Mouse (Mus musculus): ENCODE data around the gene Foxj3. TPM values are rescaled to one million over a fixed set of nuclear protein-coding genes. Genes with fewer than 3 reads are reported as not detected.

Gene Foxj3
- total and polyA plus RNA-seq, 3 experiments = 12.5 to 51.8 (median 27.0) TPM

DNA sequence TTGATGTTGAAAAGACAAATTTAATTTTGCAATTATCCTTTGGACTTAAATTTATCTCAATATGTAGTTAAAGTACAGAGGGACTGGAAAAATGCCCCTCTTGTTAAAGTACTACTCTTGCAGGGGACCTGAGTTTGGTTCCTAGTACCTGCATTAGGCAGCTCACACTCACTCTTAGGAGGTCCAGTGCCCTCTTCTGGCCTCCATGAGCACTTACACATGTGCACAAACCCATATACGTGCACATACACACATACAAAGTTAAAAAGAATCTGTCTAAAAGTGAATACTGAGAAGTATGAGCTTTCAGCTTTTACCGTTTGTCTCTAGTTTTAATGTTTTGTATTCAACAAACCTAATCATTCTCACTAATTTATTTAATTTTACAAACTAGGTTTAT is 51.2 kb downstream of the Foxj3 start:
- DNase-seq (ENCODE audit: low spot score) (no peak), ATAC-seq (ENCODE audit: extremely low read depth, insufficient number of reproducible peaks, low FRiP score, poor library complexity, severe bottlenecking) (no peak)
- Histone ChIP-seq H3K4me3 (ENCODE audit: low read depth, low read length) (no peak overlapping the region), H3K9me3 (replicated peaks) (no peaks in the 10 kb centered on the region), H3K27me3 (ENCODE audit: insufficient read depth, low read length) (no peaks in the 10 kb centered on the region), H3K4me1 (ENCODE audit: insufficient read depth, low read depth, low read length) (no peaks in the 10 kb centered on the region), H3K36me3 (replicated peaks) (peaks cover 38% of the 10 kb centered on the region)
- TF ChIP-seq TAL1 (conservative IDR thresholded peaks at IDR 0.05; ENCODE audit: low read depth, low read length) (no peak), GATA1 (IDR thresholded peaks at IDR 0.05; ENCODE audit: borderline replicate concordance, low read length) (no peak), CTCF (IDR thresholded peaks at IDR 0.05; ENCODE audit: low read depth, low read length) (no peak), GATA2 (IDR thresholded peaks at IDR 0.05; ENCODE audit: borderline replicate concordance, low read depth, low read length) (no peak), POLR2AphosphoS5 (IDR thresholded peaks at IDR 0.05; ENCODE audit: insufficient replicate concordance, low read depth, low read length) (no peak)

GRCm38 (mm10) chr4:119589423-119589822 is 52.6 kb downstream of the Foxj3 start:
- Histone ChIP-seq H3K36me3 (replicated peaks) (peaks cover 37% of the 10 kb centered on the region), H3K4me3 (ENCODE audit: low read depth, low read length) (no peak overlapping the region), H3K4me1 (ENCODE audit: insufficient read depth, low read depth, low read length) (no peaks in the 10 kb centered on the region), H3K27me3 (ENCODE audit: insufficient read depth, low read length) (no peaks in the 10 kb centered on the region), H3K9me3 (replicated peaks) (no peaks in the 10 kb centered on the region)
- DNase-seq (ENCODE audit: low spot score) = no peak
- ATAC-seq (ENCODE audit: extremely low read depth, insufficient number of reproducible peaks, low FRiP score, poor library complexity, severe bottlenecking) = no peak
- no peak for TF ChIP-seq GATA1 (IDR thresholded peaks at IDR 0.05; ENCODE audit: borderline replicate concordance, low read length)
- TF ChIP-seq GATA2 (IDR thresholded peaks at IDR 0.05; ENCODE audit: borderline replicate concordance, low read depth, low read length) = no peak
- no peak for TF ChIP-seq CTCF (IDR thresholded peaks at IDR 0.05; ENCODE audit: low read depth, low read length)
- no peak for TF ChIP-seq TAL1 (conservative IDR thresholded peaks at IDR 0.05; ENCODE audit: low read depth, low read length)
- TF ChIP-seq POLR2AphosphoS5 (IDR thresholded peaks at IDR 0.05; ENCODE audit: insufficient replicate concordance, low read depth, low read length) = no peak

DNA sequence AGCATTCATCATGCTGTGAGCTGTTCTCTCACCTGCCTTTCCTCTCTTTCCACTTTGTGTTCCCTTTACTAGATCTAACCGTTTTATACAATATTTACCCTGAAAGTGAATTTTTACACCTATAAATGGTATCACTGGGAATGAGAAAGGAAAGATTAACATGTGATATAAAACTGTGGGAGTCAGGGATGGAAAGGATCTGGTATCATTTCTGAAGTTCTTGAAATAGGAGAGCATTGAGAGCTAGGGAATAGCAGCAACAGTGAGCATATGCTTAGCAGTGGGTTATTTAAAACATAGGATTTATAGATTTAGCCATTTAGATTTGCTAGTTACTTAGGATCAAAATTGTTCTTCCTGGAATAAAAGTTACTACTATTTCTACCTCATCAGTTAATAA is 53.2 kb downstream of the Foxj3 start:
- Histone ChIP-seq H3K4me3 (ENCODE audit: low read depth, low read length) (no peak overlapping the region), H3K36me3 (replicated peaks) (peaks cover 34% of the 10 kb centered on the region), H3K27me3 (ENCODE audit: insufficient read depth, low read length) (no peaks in the 10 kb centered on the region), H3K4me1 (ENCODE audit: insufficient read depth, low read depth, low read length) (no peaks in the 10 kb centered on the region), H3K9me3 (replicated peaks) (no peaks in the 10 kb centered on the region)
- TF ChIP-seq TAL1 (conservative IDR thresholded peaks at IDR 0.05; ENCODE audit: low read depth, low read length) (no peak), GATA2 (IDR thresholded peaks at IDR 0.05; ENCODE audit: borderline replicate concordance, low read depth, low read length) (no peak), CTCF (IDR thresholded peaks at IDR 0.05; ENCODE audit: low read depth, low read length) (no peak), POLR2AphosphoS5 (IDR thresholded peaks at IDR 0.05; ENCODE audit: insufficient replicate concordance, low read depth, low read length) (no peak), GATA1 (IDR thresholded peaks at IDR 0.05; ENCODE audit: borderline replicate concordance, low read length) (no peak)
- DNase-seq (ENCODE audit: low spot score) (no peak), ATAC-seq (ENCODE audit: extremely low read depth, insufficient number of reproducible peaks, low FRiP score, poor library complexity, severe bottlenecking) (no peak)

DNA sequence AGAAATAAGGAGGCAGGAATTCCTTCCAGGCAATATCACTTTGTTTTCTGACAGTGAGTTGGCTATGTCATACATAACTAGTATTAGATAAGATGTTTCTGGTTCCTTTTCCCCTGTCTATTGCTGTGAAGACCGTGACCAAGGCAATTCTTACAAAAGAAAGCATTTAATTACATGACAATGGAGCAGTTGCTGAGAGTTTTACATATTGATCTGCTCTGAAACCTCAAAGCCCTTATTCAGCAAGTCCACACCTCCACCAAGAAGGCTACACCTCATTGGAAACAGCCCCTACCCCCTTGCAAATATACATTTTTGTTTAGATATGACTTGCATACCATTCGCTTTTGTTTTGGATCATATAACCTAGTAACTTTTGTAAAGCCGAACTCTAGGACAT is 55.7 kb downstream of the Foxj3 start:
- H3K9me3 ChIP-seq (replicated peaks) = no peaks in the 10 kb centered on the region
- peaks cover 18% of the 10 kb centered on the region for H3K36me3 ChIP-seq (replicated peaks)
- no peak overlapping the region for H3K4me3 ChIP-seq (ENCODE audit: low read depth, low read length)
- TF ChIP-seq TAL1 (conservative IDR thresholded peaks at IDR 0.05; ENCODE audit: low read depth, low read length) (no peak), GATA2 (IDR thresholded peaks at IDR 0.05; ENCODE audit: borderline replicate concordance, low read depth, low read length) (no peak), CTCF (IDR thresholded peaks at IDR 0.05; ENCODE audit: low read depth, low read length) (no peak), POLR2AphosphoS5 (IDR thresholded peaks at IDR 0.05; ENCODE audit: insufficient replicate concordance, low read depth, low read length) (no peak), GATA1 (IDR thresholded peaks at IDR 0.05; ENCODE audit: borderline replicate concordance, low read length) (no peak)
- no peaks in the 10 kb centered on the region for H3K27me3 ChIP-seq (ENCODE audit: insufficient read depth, low read length)
- DNase-seq (ENCODE audit: low spot score) (no peak), ATAC-seq (ENCODE audit: extremely low read depth, insufficient number of reproducible peaks, low FRiP score, poor library complexity, severe bottlenecking) (no peak)
- H3K4me1 ChIP-seq (ENCODE audit: insufficient read depth, low read depth, low read length) = no peaks in the 10 kb centered on the region

GRCm38 (mm10) chr4:119594331-119594730 is 57.5 kb downstream of the Foxj3 start:
- ATAC-seq (ENCODE audit: extremely low read depth, insufficient number of reproducible peaks, low FRiP score, poor library complexity, severe bottlenecking) (no peak), DNase-seq (ENCODE audit: low spot score) (no peak)
- Histone ChIP-seq H3K4me3 (ENCODE audit: low read depth, low read length) (no peak overlapping the region), H3K36me3 (replicated peaks) (peaks cover 8% of the 10 kb centered on the region), H3K4me1 (ENCODE audit: insufficient read depth, low read depth, low read length) (no peaks in the 10 kb centered on the region), H3K27me3 (ENCODE audit: insufficient read depth, low read length) (no peaks in the 10 kb centered on the region), H3K9me3 (replicated peaks) (no peaks in the 10 kb centered on the region)
- TF ChIP-seq GATA1 (IDR thresholded peaks at IDR 0.05; ENCODE audit: borderline replicate concordance, low read length) (no peak), GATA2 (IDR thresholded peaks at IDR 0.05; ENCODE audit: borderline replicate concordance, low read depth, low read length) (no peak)

DNA sequence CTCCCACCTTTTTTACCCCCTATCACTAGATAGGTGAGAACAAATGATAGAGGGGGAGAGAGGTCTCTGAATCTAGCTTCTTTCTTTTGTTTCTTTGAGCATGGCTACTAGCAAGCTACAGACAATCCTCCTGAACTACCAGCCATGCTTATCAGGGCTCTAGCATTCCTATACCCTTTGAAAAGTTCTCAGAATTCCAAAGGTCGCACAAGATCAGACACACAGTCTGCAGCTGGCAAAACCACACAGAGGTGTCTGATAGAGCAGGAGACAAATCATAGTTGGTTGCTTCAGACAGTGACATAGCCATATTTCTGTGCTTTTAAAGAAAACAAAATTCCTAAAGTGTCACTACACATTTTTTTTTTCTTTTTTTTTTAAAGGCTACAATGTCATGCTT is 62.8 kb downstream of the Foxj3 start:
- Histone ChIP-seq H3K4me3 (ENCODE audit: low read depth, low read length) (no peak overlapping the region), H3K9me3 (replicated peaks) (no peaks in the 10 kb centered on the region), H3K36me3 (replicated peaks) (peaks cover 31% of the 10 kb centered on the region), H3K27me3 (ENCODE audit: insufficient read depth, low read length) (no peaks in the 10 kb centered on the region), H3K4me1 (ENCODE audit: insufficient read depth, low read depth, low read length) (peaks cover 2% of the 10 kb centered on the region; the same call in 1 of the 2 replicates)
- ATAC-seq (ENCODE audit: extremely low read depth, insufficient number of reproducible peaks, low FRiP score, poor library complexity, severe bottlenecking) (no peak), DNase-seq (ENCODE audit: low spot score) (no peak)
- no peak for TF ChIP-seq GATA2 (IDR thresholded peaks at IDR 0.05; ENCODE audit: borderline replicate concordance, low read depth, low read length)
- no peak for TF ChIP-seq POLR2AphosphoS5 (IDR thresholded peaks at IDR 0.05; ENCODE audit: insufficient replicate concordance, low read depth, low read length)
- no peak for TF ChIP-seq CTCF (IDR thresholded peaks at IDR 0.05; ENCODE audit: low read depth, low read length)
- no peak for TF ChIP-seq GATA1 (IDR thresholded peaks at IDR 0.05; ENCODE audit: borderline replicate concordance, low read length)
- TF ChIP-seq TAL1 (conservative IDR thresholded peaks at IDR 0.05; ENCODE audit: low read depth, low read length) = no peak

All from G1E (cell line).